Mouse (Mus musculus): ENCODE results near the gene Srms. TPM values are rescaled to one million over a fixed set of nuclear protein-coding genes. Genes with fewer than 3 reads are reported as not detected.

The Srms gene
- polyA plus RNA-seq, 1 experiment, result 0.50 TPM

GRCm38 (mm10) chr2:181157716-181158302, 55.2 kb downstream of the Srms start:
- no peak overlapping the region; the same call in 1 of the 2 replicates for H3K4me3 ChIP-seq (ENCODE audit: insufficient read depth, low read length)
- TF ChIP-seq CTCF (IDR thresholded peaks at IDR 0.05; ENCODE audit: extremely low read depth, insufficient read depth, low read length) (no peak), POLR2A (IDR thresholded peaks at IDR 0.05; ENCODE audit: extremely low read depth, insufficient read depth, low read length) (no peak)
- peaks cover 14% of the 10 kb centered on the region for H3K4me1 ChIP-seq (ENCODE audit: control insufficient read depth, insufficient read depth, low read length)
- peak overlapping the region; percentile 98 for H3K27ac ChIP-seq (ENCODE audit: insufficient read depth, low read length)

- Histone ChIP-seq H3K4me3 (ENCODE audit: insufficient read depth, low read length) (peak overlapping the region; percentile 97), H3K27ac (ENCODE audit: insufficient read depth, low read length) (peak overlapping the region; percentile 98), H3K4me1 (ENCODE audit: control insufficient read depth, insufficient read depth, low read length) (peaks cover 14% of the 10 kb centered on the region)
- TF ChIP-seq POLR2A (IDR thresholded peaks at IDR 0.05; ENCODE audit: extremely low read depth, insufficient read depth, low read length) (no peak), CTCF (IDR thresholded peaks at IDR 0.05; ENCODE audit: extremely low read depth, insufficient read depth, low read length) (no peak)
Measured at GRCm38 (mm10) chr2:181157180-181157579, 55.8 kb downstream of the Srms start.

- TF ChIP-seq POLR2A (IDR thresholded peaks at IDR 0.05; ENCODE audit: extremely low read depth, insufficient read depth, low read length) (peak; percentile 74), CTCF (IDR thresholded peaks at IDR 0.05; ENCODE audit: extremely low read depth, insufficient read depth, low read length) (no peak)
- H3K4me3 ChIP-seq (ENCODE audit: insufficient read depth, low read length), result peak within 1 kb of the TSS; percentile 97
Measured at GRCm38 (mm10) chr2:181156248-181157121, 56.5 kb downstream of the Srms start, which contains the start of gene Eef1a2. Eef1a2 (minus strand) TSS chr2:181157014.

GRCm38 (mm10) chr2:181155801-181156200, 57.2 kb downstream of the Srms start:
- H3K27ac ChIP-seq (ENCODE audit: insufficient read depth, low read length), result peak overlapping the region; percentile 98
- TF ChIP-seq POLR2A (IDR thresholded peaks at IDR 0.05; ENCODE audit: extremely low read depth, insufficient read depth, low read length) (no peak), CTCF (IDR thresholded peaks at IDR 0.05; ENCODE audit: extremely low read depth, insufficient read depth, low read length) (no peak)
- peaks cover 16% of the 10 kb centered on the region for H3K4me1 ChIP-seq (ENCODE audit: control insufficient read depth, insufficient read depth, low read length)
- peak overlapping the region; percentile 97 for H3K4me3 ChIP-seq (ENCODE audit: insufficient read depth, low read length)

More at GRCm38 (mm10) chr2:181156248-181157121, 56.5 kb downstream of the Srms start, which contains the start of gene Eef1a2:
- H3K4me1 ChIP-seq (ENCODE audit: control insufficient read depth, insufficient read depth, low read length), result peaks cover 14% of the 10 kb centered on the region
- peak within 1 kb of the TSS; percentile 98 for H3K27ac ChIP-seq (ENCODE audit: insufficient read depth, low read length)

Other genes starting within 250 kb of the Srms start
- 146 and 163 TPM in 2 replicates for gene Arfgap1, start 246.0 kb downstream of the Srms start, polyA plus RNA-seq (2012; rRNA removed)
- 2.8 and 3.1 TPM in 2 replicates for gene Col20a1, start 226.7 kb downstream of the Srms start, polyA plus RNA-seq (2012; rRNA removed)
- 17.6 and 17.7 TPM in 2 replicates for gene Chrna4, start 169.6 kb downstream of the Srms start, polyA plus RNA-seq (2012; rRNA removed)
- gene Kcnq2, start 77.9 kb downstream of the Srms start, polyA plus RNA-seq (2012; rRNA removed), result 171 and 180 TPM in 2 replicates
- 1,125 and 1,195 TPM in 2 replicates for gene Eef1a2, start 56.2 kb downstream of the Srms start, polyA plus RNA-seq (2012; rRNA removed)
- 115 and 128 TPM in 2 replicates for gene Ppdpf, start 25.9 kb downstream of the Srms start, polyA plus RNA-seq (2012; rRNA removed)
- 0.04 and 0.10 TPM in 2 replicates for gene Ptk6, start 10.4 kb downstream of the Srms start, polyA plus RNA-seq (2012; rRNA removed)
- gene Fndc11, start 6.8 kb upstream of the Srms start, polyA plus RNA-seq (2012; rRNA removed), result 0.13 TPM in 1 of 2 replicates, not detected in the other
- gene Helz2, start 28.8 kb upstream of the Srms start, polyA plus RNA-seq (2012; rRNA removed), result 3.4 TPM in 2 replicates
- gene Gmeb2, start 74.8 kb upstream of the Srms start, polyA plus RNA-seq (2012; rRNA removed), result 22.8 and 23.4 TPM in 2 replicates
- gene Stmn3, start 101.3 kb upstream of the Srms start, polyA plus RNA-seq (2012; rRNA removed), result 777 and 783 TPM in 2 replicates
- 55.5 and 62.0 TPM in 2 replicates for gene Rtel1, start 106.6 kb upstream of the Srms start, polyA plus RNA-seq (2012; rRNA removed)
- gene Zgpat, start 151.7 kb upstream of the Srms start, polyA plus RNA-seq (2012; rRNA removed), result 89.3 and 99.8 TPM in 2 replicates
- gene Arfrp1, start 152.2 kb upstream of the Srms start, polyA plus RNA-seq (2012; rRNA removed), result 70.9 and 72.7 TPM in 2 replicates
- 66.5 and 71.4 TPM in 2 replicates for gene Lime1, start 166.9 kb upstream of the Srms start, polyA plus RNA-seq (2012; rRNA removed)
- 7.5 TPM in 2 replicates for gene Zbtb46, start 246.2 kb upstream of the Srms start, polyA plus RNA-seq (2012; rRNA removed)